Mouse (Mus musculus): ENCODE results near the gene Sys1. TPM values are rescaled to one million over a fixed set of nuclear protein-coding genes. Genes with fewer than 3 reads are reported as not detected.

Gene Sys1
- total and polyA plus RNA-seq, 2 experiments from 2014 or later: 39.1 to 71.8 TPM

- DNase-seq (ENCODE audit: low spot score) (no peak), ATAC-seq (ENCODE audit: insufficient read depth, low read depth) (no peak)
- Histone ChIP-seq H3K27ac (ENCODE audit: low read depth) (no peak overlapping the region), H3K9me3 (replicated peaks; ENCODE audit: control insufficient read depth, low read length) (no peaks in the 10 kb centered on the region), H3K36me3 (replicated peaks; ENCODE audit: control insufficient read depth, insufficient read depth, low read length) (peaks cover 31% of the 10 kb centered on the region), H3K4me3 (ENCODE audit: low read depth, low read length) (no peak overlapping the region), H3K9ac (replicated peaks; ENCODE audit: low read depth, low read length) (no peak overlapping the region), H3K4me2 (ENCODE audit: low read depth, low read length) (no peak overlapping the region), H3K4me1 (ENCODE audit: control insufficient read depth, insufficient read depth) (no peaks in the 10 kb centered on the region), H3K27me3 (ENCODE audit: control insufficient read depth, insufficient read depth, low read length) (0 out of 2 replicates have a peak, but pooled peaks cover 5% of the 10 kb centered on the region)
- WGBS: 86% methylated on average over 8 of the region's 8 CpGs
- TF ChIP-seq EP300 (IDR thresholded peaks at IDR 0.05; ENCODE audit: low read depth) (no peak), CTCF (IDR thresholded peaks at IDR 0.05; ENCODE audit: low read depth) (no peak)
Measured at GRCm38 (mm10) chr2:164424406-164424805, 32.4 kb upstream of the Sys1 start.

GRCm38 (mm10) chr2:164425401-164425800, 31.4 kb upstream of the Sys1 start:
- no peak overlapping the region for H3K4me2 ChIP-seq (ENCODE audit: low read depth, low read length)
- no peaks in the 10 kb centered on the region for H3K9me3 ChIP-seq (replicated peaks; ENCODE audit: control insufficient read depth, low read length)
- no peak overlapping the region for H3K27ac ChIP-seq (ENCODE audit: low read depth)
- no peak overlapping the region for H3K9ac ChIP-seq (replicated peaks; ENCODE audit: low read depth, low read length)
- TF ChIP-seq CTCF (IDR thresholded peaks at IDR 0.05; ENCODE audit: low read depth) (no peak), EP300 (IDR thresholded peaks at IDR 0.05; ENCODE audit: low read depth) (no peak)
- H3K4me1 ChIP-seq (ENCODE audit: control insufficient read depth, insufficient read depth): no peaks in the 10 kb centered on the region
- 0 out of 2 replicates have a peak, but pooled peaks cover 4% of the 10 kb centered on the region for H3K27me3 ChIP-seq (ENCODE audit: control insufficient read depth, insufficient read depth, low read length)
- peaks cover 32% of the 10 kb centered on the region for H3K36me3 ChIP-seq (replicated peaks; ENCODE audit: control insufficient read depth, insufficient read depth, low read length)
- no peak overlapping the region for H3K4me3 ChIP-seq (ENCODE audit: low read depth, low read length)
- ATAC-seq (ENCODE audit: insufficient read depth, low read depth) (no peak), DNase-seq (ENCODE audit: low spot score) (no peak)
- 88% methylated on average over 5 of the region's 5 CpGs for WGBS

DNA sequence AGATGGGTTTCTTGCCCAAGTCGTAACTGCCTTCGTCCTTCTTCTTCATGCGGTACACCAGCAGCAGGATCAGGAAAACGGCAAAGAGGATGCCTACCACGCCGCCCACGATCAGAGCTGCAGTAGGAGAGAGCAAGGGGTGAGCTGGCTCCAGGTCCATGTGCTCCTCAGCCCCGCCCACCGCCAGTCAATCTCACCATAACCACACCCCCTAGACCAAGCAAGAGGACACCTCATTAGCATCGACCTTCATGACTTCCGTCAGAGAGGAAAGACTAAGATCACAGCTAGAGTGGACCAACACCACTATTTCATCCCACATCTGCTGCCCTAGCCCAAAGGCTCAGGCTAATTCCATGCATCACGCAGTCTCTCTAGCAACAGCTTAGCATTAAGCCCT, 30.6 kb upstream of the Sys1 start:
- no peak overlapping the region for H3K9ac ChIP-seq (replicated peaks; ENCODE audit: low read depth, low read length)
- no peak overlapping the region for H3K4me2 ChIP-seq (ENCODE audit: low read depth, low read length)
- H3K36me3 ChIP-seq (replicated peaks; ENCODE audit: control insufficient read depth, insufficient read depth, low read length): peaks cover 32% of the 10 kb centered on the region
- no peaks in the 10 kb centered on the region for H3K9me3 ChIP-seq (replicated peaks; ENCODE audit: control insufficient read depth, low read length)
- ATAC-seq (ENCODE audit: insufficient read depth, low read depth) (no peak), DNase-seq (ENCODE audit: low spot score) (no peak)
- no peak overlapping the region for H3K4me3 ChIP-seq (ENCODE audit: low read depth, low read length)
- TF ChIP-seq EP300 (IDR thresholded peaks at IDR 0.05; ENCODE audit: low read depth) (no peak), CTCF (IDR thresholded peaks at IDR 0.05; ENCODE audit: low read depth) (no peak)
- H3K4me1 ChIP-seq (ENCODE audit: control insufficient read depth, insufficient read depth): no peaks in the 10 kb centered on the region
- 0 out of 2 replicates have a peak, but pooled peaks cover 4% of the 10 kb centered on the region for H3K27me3 ChIP-seq (ENCODE audit: control insufficient read depth, insufficient read depth, low read length)
- WGBS: 41% methylated on average over 12 of the region's 12 CpGs
- H3K27ac ChIP-seq (ENCODE audit: low read depth): no peak overlapping the region

GRCm38 (mm10) chr2:164426952-164427351, 29.8 kb upstream of the Sys1 start:
- Histone ChIP-seq H3K4me1 (ENCODE audit: control insufficient read depth, insufficient read depth) (no peaks in the 10 kb centered on the region), H3K9ac (replicated peaks; ENCODE audit: low read depth, low read length) (no peak overlapping the region), H3K27ac (ENCODE audit: low read depth) (no peak overlapping the region), H3K9me3 (replicated peaks; ENCODE audit: control insufficient read depth, low read length) (no peaks in the 10 kb centered on the region), H3K36me3 (replicated peaks; ENCODE audit: control insufficient read depth, insufficient read depth, low read length) (peaks cover 32% of the 10 kb centered on the region), H3K4me3 (ENCODE audit: low read depth, low read length) (no peak overlapping the region), H3K27me3 (ENCODE audit: control insufficient read depth, insufficient read depth, low read length) (0 out of 2 replicates have a peak, but pooled peaks cover 4% of the 10 kb centered on the region), H3K4me2 (ENCODE audit: low read depth, low read length) (no peak overlapping the region)
- ATAC-seq (ENCODE audit: insufficient read depth, low read depth) (no peak), DNase-seq (ENCODE audit: low spot score) (no peak)
- no peak for TF ChIP-seq CTCF (IDR thresholded peaks at IDR 0.05; ENCODE audit: low read depth)
- TF ChIP-seq EP300 (IDR thresholded peaks at IDR 0.05; ENCODE audit: low read depth): no peak
- WGBS: 81% methylated on average over 5 of the region's 5 CpGs

- Histone ChIP-seq H3K9ac (replicated peaks; ENCODE audit: low read depth, low read length) (no peak overlapping the region), H3K4me1 (ENCODE audit: control insufficient read depth, insufficient read depth) (peaks cover 10% of the 10 kb centered on the region), H3K4me3 (ENCODE audit: low read depth, low read length) (no peak overlapping the region)
Measured at GRCm38 (mm10) chr2:164428451-164428850, 28.3 kb upstream of the Sys1 start.

More at GRCm38 (mm10) chr2:164428451-164428850, 28.3 kb upstream of the Sys1 start:
- Histone ChIP-seq H3K27me3 (ENCODE audit: control insufficient read depth, insufficient read depth, low read length) (0 out of 2 replicates have a peak, but pooled peaks cover 4% of the 10 kb centered on the region), H3K36me3 (replicated peaks; ENCODE audit: control insufficient read depth, insufficient read depth, low read length) (peaks cover 32% of the 10 kb centered on the region), H3K4me2 (ENCODE audit: low read depth, low read length) (no peak overlapping the region), H3K9me3 (replicated peaks; ENCODE audit: control insufficient read depth, low read length) (no peaks in the 10 kb centered on the region), H3K27ac (ENCODE audit: low read depth) (no peak overlapping the region)
- no peak for ATAC-seq (ENCODE audit: insufficient read depth, low read depth)
- no peak for TF ChIP-seq CTCF (IDR thresholded peaks at IDR 0.05; ENCODE audit: low read depth)
- 48% methylated on average over 5 of the region's 5 CpGs for WGBS
- no peak for DNase-seq (ENCODE audit: low spot score)
